Mouse (Mus musculus): ENCODE measurements around the gene Slc13a5.
A peak's percentile ranks its signal among the peaks of the same experiment; 100 is the strongest.

Slc13a5 gene

DNA sequence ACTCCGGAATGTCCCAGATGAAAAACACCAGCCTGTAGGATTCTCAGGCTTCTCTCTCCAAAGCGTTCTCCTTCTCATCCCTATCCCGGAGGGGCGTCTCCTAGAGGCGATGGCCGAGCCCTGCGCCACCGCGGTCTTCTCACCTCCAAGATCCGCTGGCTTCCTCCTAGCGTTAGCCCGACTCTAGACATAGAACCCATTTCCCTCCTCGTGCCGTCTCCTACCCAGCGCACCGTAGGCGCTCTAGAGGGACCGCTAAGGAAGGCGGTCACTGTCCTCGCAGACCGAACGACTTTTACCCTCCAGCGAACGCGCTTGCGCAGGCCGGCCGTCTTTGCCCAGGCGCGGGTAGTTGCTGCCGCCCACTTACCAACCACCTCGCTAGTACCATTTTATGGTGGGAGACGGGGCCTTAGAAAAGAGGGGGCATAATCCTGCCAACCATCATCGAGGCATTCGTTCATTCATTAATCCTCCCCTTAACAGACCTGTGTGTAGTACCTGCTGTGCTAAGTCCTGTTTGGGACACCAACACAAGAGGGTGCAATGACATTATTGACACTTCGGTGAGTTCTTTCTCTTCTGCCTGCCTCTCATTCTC, at the start of gene Slc13a5:
Gene Slc13a5 (minus strand): TSS at position 263 of the 601 bp plus-strand sequence.
- DNase-seq (ENCODE audit: low spot score in 2 of 2) = no peak

DNA sequence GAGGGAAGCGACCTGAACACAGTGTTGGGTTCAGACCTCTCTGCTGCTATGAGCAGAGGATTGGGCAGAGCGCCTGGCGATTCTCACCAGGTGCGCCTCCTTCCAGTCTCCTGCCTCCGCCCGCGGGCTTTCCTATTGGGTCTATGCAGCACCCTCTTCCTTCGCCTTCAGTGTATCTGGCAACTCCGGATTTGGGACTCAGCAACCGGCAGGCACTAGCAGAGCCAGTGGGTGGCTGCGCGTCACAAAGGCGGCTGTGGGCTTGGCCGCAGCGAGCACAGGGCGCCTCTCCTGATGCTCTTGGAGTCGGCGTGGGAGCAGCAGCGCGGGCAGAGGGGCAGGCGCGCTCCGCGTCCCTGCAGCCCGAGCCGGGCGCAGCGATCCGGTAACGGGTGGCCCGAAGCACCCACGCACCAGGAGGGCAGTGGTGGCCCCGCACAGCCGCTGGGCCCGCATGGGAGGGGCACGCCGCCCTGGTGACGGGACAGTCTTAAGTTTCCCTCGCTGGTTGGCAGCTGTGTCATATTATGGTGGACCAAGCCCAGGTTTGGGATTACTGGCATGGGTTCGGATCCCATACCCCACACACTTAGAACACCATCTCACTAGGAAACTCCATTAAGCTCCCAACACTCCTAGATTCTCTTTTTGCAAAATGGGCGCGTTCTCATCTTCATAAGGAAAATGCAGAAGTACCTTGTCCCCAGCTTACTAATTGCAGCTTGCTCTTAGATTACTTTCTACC, 47.3 kb upstream of the Slc13a5 start, which contains the start of gene Fbxo39:
Gene Fbxo39 (plus strand): TSS at position 294 of the 745 bp plus-strand sequence.
- no peak for DNase-seq (ENCODE audit: low spot score in 2 of 2)

GRCm38 (mm10) chr11:72311355-72312001, 44.5 kb upstream of the Slc13a5 start:
- DNase-seq (ENCODE audit: low spot score in 2 of 2) = no peak

- no peak for DNase-seq (ENCODE audit: low spot score in 2 of 2)
Observed at GRCm38 (mm10) chr11:72310491-72310890, 43.5 kb upstream of the Slc13a5 start.

DNA sequence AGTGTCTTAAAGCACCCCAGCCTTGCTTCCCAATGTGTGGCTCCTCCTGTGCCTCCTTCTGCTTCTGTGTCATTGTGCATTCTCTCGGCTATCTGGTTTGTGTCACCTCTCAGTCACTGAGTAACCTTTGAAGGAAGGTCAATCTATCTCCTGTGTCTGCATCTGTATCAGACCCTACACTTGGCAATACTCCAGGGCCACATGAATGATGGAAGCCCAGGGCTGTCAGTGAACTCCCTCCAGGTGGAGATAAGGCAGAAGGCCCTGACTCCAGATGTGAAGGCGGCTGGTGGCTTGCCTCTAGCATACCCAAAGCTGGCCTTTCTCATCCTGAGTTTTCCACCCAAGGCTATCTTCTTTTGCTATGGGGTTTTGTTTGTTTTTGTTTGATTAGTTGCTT, 42.0 kb upstream of the Slc13a5 start:
- no peak for DNase-seq (ENCODE audit: low spot score in 2 of 2)

GRCm38 (mm10) chr11:72307461-72307860, 40.4 kb upstream of the Slc13a5 start:
- no peak for DNase-seq (ENCODE audit: low spot score in 2 of 2)

GRCm38 (mm10) chr11:72302230-72302629, 35.2 kb upstream of the Slc13a5 start:
- DNase-seq (ENCODE audit: low spot score in 2 of 2) = peak in 1 of 2 experiments; percentile 27

GRCm38 (mm10) chr11:72301334-72301733, 34.3 kb upstream of the Slc13a5 start, which contains the start of gene Xaf1:
TSS of gene Xaf1 (plus strand) at chr11:72301629.
- peak; percentile 68 to 71 for DNase-seq (ENCODE audit: low spot score in 2 of 2)

- DNase-seq (ENCODE audit: low spot score in 2 of 2) = no peak
Observed at GRCm38 (mm10) chr11:72293116-72293515, 26.1 kb upstream of the Slc13a5 start.

GRCm38 (mm10) chr11:72287543-72287942, 20.5 kb upstream of the Slc13a5 start:
- no peak for DNase-seq (ENCODE audit: low spot score in 2 of 2)

- DNase-seq (ENCODE audit: low spot score in 2 of 2) = no peak
Observed at GRCm38 (mm10) chr11:72287126-72287525, 20.1 kb upstream of the Slc13a5 start.

DNA sequence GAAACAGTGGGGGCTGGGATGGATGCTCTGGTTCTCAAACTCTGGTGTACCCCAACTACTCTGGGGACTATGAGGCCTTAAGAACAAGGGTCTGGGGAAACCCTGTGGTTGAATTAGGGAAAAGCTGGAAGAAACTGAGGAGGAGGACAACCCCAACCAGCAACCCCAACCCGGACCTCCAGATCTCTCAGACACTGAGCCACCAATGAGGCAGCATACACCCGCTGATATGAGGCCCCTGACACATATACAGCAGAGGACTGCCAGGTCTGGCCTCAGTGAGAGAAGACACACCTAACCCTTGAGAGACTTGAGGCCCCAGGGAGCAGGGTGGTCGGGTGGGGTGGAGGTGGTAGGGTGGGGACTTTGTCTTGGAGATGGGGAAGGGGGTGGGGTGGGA, 19.6 kb upstream of the Slc13a5 start:
- DNase-seq (ENCODE audit: low spot score in 2 of 2) = no peak

GRCm38 (mm10) chr11:72285971-72286480, 19.0 kb upstream of the Slc13a5 start:
- no peak for DNase-seq (ENCODE audit: low spot score in 2 of 2)

GRCm38 (mm10) chr11:72284532-72285182, 17.6 kb upstream of the Slc13a5 start:
- DNase-seq (ENCODE audit: low spot score in 2 of 2) = no peak

GRCm38 (mm10) chr11:72283486-72284224, 16.6 kb upstream of the Slc13a5 start:
- DNase-seq (ENCODE audit: low spot score in 2 of 2) = no peak

GRCm38 (mm10) chr11:72281852-72282400, 14.9 kb upstream of the Slc13a5 start:
- no peak for DNase-seq (ENCODE audit: low spot score in 2 of 2)

DNA sequence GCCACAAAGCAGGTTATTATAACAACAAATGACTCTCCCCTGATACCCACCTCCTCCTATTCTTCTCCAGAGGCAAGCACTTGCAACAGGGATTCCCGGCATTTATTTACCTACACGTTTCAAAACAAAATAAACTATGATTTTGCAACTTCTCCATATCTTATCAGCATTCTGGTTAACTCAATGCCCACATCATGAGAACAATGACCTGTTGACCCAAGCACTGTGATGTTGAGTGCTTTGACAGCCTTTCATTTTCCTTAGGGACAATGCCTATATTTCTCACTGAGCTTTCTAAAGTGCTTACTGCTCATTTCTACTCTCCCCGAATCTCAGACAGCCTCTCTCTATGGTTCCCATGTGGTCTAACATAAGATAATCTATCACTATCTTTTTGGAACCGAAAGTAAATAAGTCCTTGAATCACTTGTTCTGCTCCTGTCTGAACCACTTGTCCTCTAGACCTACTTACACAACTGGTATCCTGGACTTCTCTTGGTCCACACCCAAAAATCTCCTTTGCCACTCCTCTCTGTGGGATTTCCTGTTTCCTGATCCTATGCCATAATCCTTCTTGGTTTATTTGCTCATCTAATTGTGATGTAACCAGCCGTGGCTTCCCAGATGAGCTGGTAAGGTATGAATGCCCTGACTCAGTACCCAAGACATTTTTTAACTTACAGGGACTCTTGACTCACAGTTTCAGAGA, 14.3 kb upstream of the Slc13a5 start:
- DNase-seq (ENCODE audit: low spot score in 2 of 2) = no peak

DNA sequence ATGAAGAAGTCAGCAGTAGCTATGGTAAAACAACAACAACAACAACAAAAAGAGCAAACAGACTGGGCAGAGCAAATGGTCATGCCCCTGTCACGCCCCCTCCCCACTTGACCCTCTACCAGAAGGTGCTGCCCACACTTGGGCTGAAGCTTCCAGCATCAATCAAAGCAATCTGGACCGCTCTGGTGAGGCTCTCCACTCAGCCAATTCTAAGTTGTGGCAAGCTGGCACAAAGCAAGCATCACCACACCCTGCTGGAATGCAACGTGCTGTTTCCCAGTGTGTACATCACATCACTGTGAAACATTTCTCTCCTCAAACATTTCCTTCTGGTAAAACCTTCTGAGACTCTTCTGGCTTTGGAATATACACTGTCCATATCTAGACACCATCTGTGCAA, 6.3 kb upstream of the Slc13a5 start:
- DNase-seq (ENCODE audit: low spot score in 2 of 2) = no peak

DNA sequence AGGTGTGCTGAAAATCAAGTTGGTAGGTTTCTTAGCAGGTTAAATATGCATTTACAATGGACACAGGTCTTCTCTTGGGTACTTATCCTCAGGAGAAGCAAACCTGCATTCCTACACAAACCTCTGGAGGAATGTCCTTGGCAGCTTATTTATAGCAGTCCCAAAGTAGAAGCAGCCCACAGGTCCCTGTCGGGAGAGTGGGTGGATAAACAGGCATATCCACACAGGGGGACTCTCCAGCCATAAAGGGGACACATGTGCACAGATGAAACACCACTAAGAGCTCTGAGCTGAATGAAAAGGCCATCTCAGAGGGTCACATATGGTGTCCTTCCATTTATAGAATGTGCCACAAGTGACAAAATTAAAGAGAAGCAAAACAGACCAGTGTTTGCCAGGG, 4.7 kb upstream of the Slc13a5 start:
- no peak for DNase-seq (ENCODE audit: low spot score in 2 of 2)
